Mouse (Mus musculus) retina, embryonic 14.5 days (tissue): Measurements from ENCODE around the gene Vpreb3.

ENCODE experiments used
- DNase-seq: peaks from one replicate; pipeline ENCODE4 v3.0.0-alpha.2; 2015; ENCODE audit warnings: low spot score

Vpreb3 gene

GRCm38 (mm10) chr10:75932081-75932678 lies 10.7 kb upstream of the Vpreb3 start:
- peak; percentile 66 for DNase-seq

- no peak for DNase-seq
These were observed 10.0 kb upstream of the Vpreb3 start, which contains the start of gene Chchd10 for GRCm38 (mm10) chr10:75932891-75933290. Gene Chchd10, plus strand, starts transcription at chr10:75933130.

GRCm38 (mm10) chr10:75934991-75935390 lies 7.9 kb upstream of the Vpreb3 start:
- DNase-seq = no peak

GRCm38 (mm10) chr10:75935680-75936541 lies 6.9 kb upstream of the Vpreb3 start, which contains the start of gene Mmp11:
Gene Mmp11, minus strand, starts transcription at chr10:75936496.
- peak; percentile 90 for DNase-seq

- DNase-seq = no peak
These were observed 5.8 kb upstream of the Vpreb3 start for GRCm38 (mm10) chr10:75936909-75937667.

GRCm38 (mm10) chr10:75937851-75938643 lies 4.8 kb upstream of the Vpreb3 start:
- no peak for DNase-seq

GRCm38 (mm10) chr10:75939481-75940234 lies 3.2 kb upstream of the Vpreb3 start:
- DNase-seq = no peak

- DNase-seq = no peak
These were observed 2.3 kb upstream of the Vpreb3 start, which contains the start of gene Gm867 for GRCm38 (mm10) chr10:75940520-75940919. Gene Gm867, minus strand, starts transcription at chr10:75940672.

- peak; percentile 54 for DNase-seq
These were observed 1.6 kb upstream of the Vpreb3 start for GRCm38 (mm10) chr10:75941042-75941824.

GRCm38 (mm10) chr10:75944066-75944772 lies 1.4 kb downstream of the Vpreb3 start:
- DNase-seq = no peak

GRCm38 (mm10) chr10:75945213-75945612 lies 2.4 kb downstream of the Vpreb3 start:
- DNase-seq = no peak

- no peak for DNase-seq
These were observed 3.0 kb downstream of the Vpreb3 start for GRCm38 (mm10) chr10:75945896-75946295.

GRCm38 (mm10) chr10:75948079-75948478 lies 5.2 kb downstream of the Vpreb3 start:
- DNase-seq = no peak

- DNase-seq = no peak
These were observed 6.5 kb downstream of the Vpreb3 start for GRCm38 (mm10) chr10:75949053-75950045.

GRCm38 (mm10) chr10:75950791-75951210 lies 7.9 kb downstream of the Vpreb3 start:
- DNase-seq = peak; percentile 70

GRCm38 (mm10) chr10:75951424-75952050 lies 8.7 kb downstream of the Vpreb3 start:
- DNase-seq = peak; percentile 82

GRCm38 (mm10) chr10:75954381-75954811 lies 11.5 kb downstream of the Vpreb3 start, which contains the start of gene Gm5134:
Gene Gm5134, plus strand, starts transcription at chr10:75954514.
- DNase-seq = no peak
